Mouse (Mus musculus): ENCODE results near the gene Milr1. TPM values are rescaled to one million over a fixed set of nuclear protein-coding genes. Genes with fewer than 3 reads are reported as not detected.
"Not testable (repeated sequence)": the region's sequence is repeated elsewhere in the genome, so short reads cannot be mapped to it uniquely, and the experiment has no call there.

Gene Milr1
- polyA plus RNA-seq, 1 experiment from 2014 or later = 1.9 TPM

DNA sequence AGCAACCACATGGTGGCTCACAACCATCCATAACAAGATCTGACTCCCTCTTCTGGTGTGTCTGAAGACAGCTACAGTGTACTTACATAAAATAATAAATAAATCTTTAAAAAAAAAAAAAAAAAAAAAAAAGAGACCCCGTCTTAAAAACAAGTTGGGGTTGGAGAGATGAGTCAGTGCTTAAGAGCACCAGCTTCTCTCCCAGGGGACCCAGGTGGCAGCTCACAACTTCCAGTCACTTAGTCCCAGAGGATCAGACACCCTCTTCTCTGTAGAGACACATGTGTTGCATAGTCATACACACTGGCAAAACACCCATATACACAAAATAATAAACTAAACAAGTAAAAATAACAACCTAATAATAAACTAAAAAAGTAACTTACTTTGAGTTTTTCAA, 56.4 kb downstream of the Milr1 start:
- peaks cover 30% of the 10 kb centered on the region for H3K36me3 ChIP-seq (ENCODE audit: control insufficient read depth, insufficient read depth, low read length)
- not testable (repeated sequence) for H3K4me2 ChIP-seq (ENCODE audit: low read depth, low read length); H3K4me1 ChIP-seq (replicated peaks; ENCODE audit: control insufficient read depth, insufficient read depth, low read length); ATAC-seq (ENCODE audit: low read depth); H3K9ac ChIP-seq (ENCODE audit: low read length); H3K4me3 ChIP-seq (ENCODE audit: low read length); H3K9me3 ChIP-seq (ENCODE audit: control insufficient read depth, low read length); H3K27ac ChIP-seq (ENCODE audit: low read length); H3K27me3 ChIP-seq (ENCODE audit: control insufficient read depth, insufficient read depth, low read depth, low read length)
- 40% methylated on average over 1 of the region's 1 CpGs for WGBS

GRCm38 (mm10) chr11:106812410-106813136, 61.5 kb downstream of the Milr1 start:
- Histone ChIP-seq H3K4me3 (ENCODE audit: low read length) (no peak overlapping the region), H3K27ac (ENCODE audit: low read length) (no peak overlapping the region), H3K4me2 (ENCODE audit: low read depth, low read length) (no peak overlapping the region), H3K9ac (ENCODE audit: low read length) (no peak overlapping the region), H3K9me3 (ENCODE audit: control insufficient read depth, low read length) (no peaks in the 10 kb centered on the region), H3K36me3 (ENCODE audit: control insufficient read depth, insufficient read depth, low read length) (peaks cover 39% of the 10 kb centered on the region), H3K27me3 (ENCODE audit: control insufficient read depth, insufficient read depth, low read depth, low read length) (no peaks in the 10 kb centered on the region), H3K4me1 (replicated peaks; ENCODE audit: control insufficient read depth, insufficient read depth, low read length) (no peaks in the 10 kb centered on the region)
- WGBS = 86% methylated on average over 7 of the region's 7 CpGs
- ATAC-seq (ENCODE audit: low read depth) = no peak

- Histone ChIP-seq H3K4me2 (ENCODE audit: low read depth, low read length) (no peak overlapping the region), H3K27ac (ENCODE audit: low read length) (no peak overlapping the region), H3K4me1 (replicated peaks; ENCODE audit: control insufficient read depth, insufficient read depth, low read length) (0 out of 2 replicates have a peak, but pooled peaks cover 2% of the 10 kb centered on the region), H3K9ac (ENCODE audit: low read length) (no peak overlapping the region), H3K36me3 (ENCODE audit: control insufficient read depth, insufficient read depth, low read length) (peaks cover 44% of the 10 kb centered on the region), H3K9me3 (ENCODE audit: control insufficient read depth, low read length) (no peaks in the 10 kb centered on the region), H3K4me3 (ENCODE audit: low read length) (no peak overlapping the region), H3K27me3 (ENCODE audit: control insufficient read depth, insufficient read depth, low read depth, low read length) (no peaks in the 10 kb centered on the region)
- 66% methylated on average over 14 of the region's 14 CpGs for WGBS
- ATAC-seq (ENCODE audit: low read depth) = no peak
These were observed 63.7 kb downstream of the Milr1 start for GRCm38 (mm10) chr11:106814601-106815320.

GRCm38 (mm10) chr11:106815331-106815730, 64.3 kb downstream of the Milr1 start:
- peaks cover 45% of the 10 kb centered on the region for H3K36me3 ChIP-seq (ENCODE audit: control insufficient read depth, insufficient read depth, low read length)
- ATAC-seq (ENCODE audit: low read depth) = no peak
- H3K27ac ChIP-seq (ENCODE audit: low read length) = no peak overlapping the region

DNA sequence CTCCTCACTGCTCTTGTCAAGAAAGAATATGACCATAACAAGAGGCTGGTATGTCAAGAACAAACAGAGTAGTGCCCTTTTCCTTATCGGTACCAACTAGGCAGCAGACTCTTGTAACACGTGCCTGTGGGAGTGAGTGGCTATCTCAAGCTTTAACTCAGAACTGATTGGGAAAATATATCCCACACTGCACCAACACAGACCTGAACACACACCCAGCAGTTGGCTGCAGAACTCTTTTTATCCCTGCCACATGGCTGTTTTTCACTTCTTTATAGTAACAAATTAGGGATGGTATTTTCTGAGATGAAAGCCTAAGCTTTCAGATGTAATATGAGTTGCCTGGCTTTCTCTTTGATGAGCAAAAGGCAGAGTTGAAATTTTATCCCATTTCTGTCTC, 64.7 kb downstream of the Milr1 start:
- 60% methylated on average over 2 of the region's 2 CpGs for WGBS
- Histone ChIP-seq H3K36me3 (ENCODE audit: control insufficient read depth, insufficient read depth, low read length) (peaks cover 46% of the 10 kb centered on the region), H3K4me1 (replicated peaks; ENCODE audit: control insufficient read depth, insufficient read depth, low read length) (0 out of 2 replicates have a peak, but pooled peaks cover 2% of the 10 kb centered on the region), H3K4me2 (ENCODE audit: low read depth, low read length) (no peak overlapping the region), H3K9me3 (ENCODE audit: control insufficient read depth, low read length) (no peaks in the 10 kb centered on the region), H3K4me3 (ENCODE audit: low read length) (no peak overlapping the region), H3K9ac (ENCODE audit: low read length) (no peak overlapping the region), H3K27me3 (ENCODE audit: control insufficient read depth, insufficient read depth, low read depth, low read length) (no peaks in the 10 kb centered on the region), H3K27ac (ENCODE audit: low read length) (no peak overlapping the region)
- no peak for ATAC-seq (ENCODE audit: low read depth)

More at GRCm38 (mm10) chr11:106815331-106815730, 64.3 kb downstream of the Milr1 start:
- H3K9me3 ChIP-seq (ENCODE audit: control insufficient read depth, low read length) = no peaks in the 10 kb centered on the region
- H3K4me2 ChIP-seq (ENCODE audit: low read depth, low read length) = no peak overlapping the region
- H3K27me3 ChIP-seq (ENCODE audit: control insufficient read depth, insufficient read depth, low read depth, low read length) = no peaks in the 10 kb centered on the region
- H3K9ac ChIP-seq (ENCODE audit: low read length) = no peak overlapping the region
- 100% methylated on average over 2 of the region's 2 CpGs for WGBS
- 0 out of 2 replicates have a peak, but pooled peaks cover 2% of the 10 kb centered on the region for H3K4me1 ChIP-seq (replicated peaks; ENCODE audit: control insufficient read depth, insufficient read depth, low read length)
- H3K4me3 ChIP-seq (ENCODE audit: low read length) = no peak overlapping the region

DNA sequence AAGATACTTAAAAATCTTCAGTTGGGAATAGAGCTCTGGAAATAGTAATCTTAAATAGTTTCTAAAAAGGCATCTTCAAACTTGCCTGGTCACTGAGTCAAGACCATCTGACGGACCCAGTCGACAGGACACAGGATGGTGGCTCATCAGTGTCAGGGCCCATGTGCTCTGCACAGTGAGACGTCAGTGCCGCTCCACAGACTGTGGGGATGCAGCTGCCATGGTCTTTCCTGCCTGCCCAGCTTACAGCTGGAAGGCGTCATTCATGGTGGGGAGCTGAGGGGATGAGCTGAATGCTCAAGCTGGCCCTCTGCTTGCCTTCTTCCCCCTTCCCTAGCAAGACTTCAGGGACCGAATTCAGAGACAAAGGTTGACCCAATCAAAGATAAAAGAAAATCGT, 65.3 kb downstream of the Milr1 start:
- Histone ChIP-seq H3K36me3 (ENCODE audit: control insufficient read depth, insufficient read depth, low read length) (peaks cover 41% of the 10 kb centered on the region), H3K27me3 (ENCODE audit: control insufficient read depth, insufficient read depth, low read depth, low read length) (no peaks in the 10 kb centered on the region), H3K27ac (ENCODE audit: low read length) (no peak overlapping the region), H3K4me2 (ENCODE audit: low read depth, low read length) (no peak overlapping the region), H3K4me1 (replicated peaks; ENCODE audit: control insufficient read depth, insufficient read depth, low read length) (peaks cover 4% of the 10 kb centered on the region; the same call in 1 of the 2 replicates), H3K9ac (ENCODE audit: low read length) (no peak overlapping the region), H3K9me3 (ENCODE audit: control insufficient read depth, low read length) (no peaks in the 10 kb centered on the region), H3K4me3 (ENCODE audit: low read length) (no peak overlapping the region)
- WGBS = 58% methylated on average over 7 of the region's 7 CpGs
- peak; percentile 38; the same call in 1 of the 2 replicates for ATAC-seq (ENCODE audit: low read depth)

DNA sequence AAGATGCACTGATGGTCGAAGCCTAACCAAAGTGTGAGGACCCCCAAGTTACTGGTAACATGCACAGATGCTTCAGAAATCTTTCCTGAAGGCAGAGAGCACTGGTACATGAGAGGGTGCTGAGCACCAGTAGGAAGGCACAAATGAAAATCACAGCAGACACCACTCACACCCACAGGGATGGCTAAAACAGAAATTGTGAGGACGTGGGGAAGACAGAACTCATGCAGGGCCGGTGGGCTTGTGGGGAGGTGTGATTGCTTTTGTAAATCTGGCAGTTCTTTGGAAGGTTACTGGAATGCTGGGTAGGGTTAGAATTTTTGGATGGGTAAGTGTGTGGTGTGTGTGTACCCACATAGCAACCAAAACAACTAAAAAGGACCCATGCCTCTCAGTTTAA, 66.1 kb downstream of the Milr1 start:
- no peak overlapping the region for H3K27ac ChIP-seq (ENCODE audit: low read length)
- H3K4me2 ChIP-seq (ENCODE audit: low read depth, low read length) = no peak overlapping the region
- no peaks in the 10 kb centered on the region for H3K9me3 ChIP-seq (ENCODE audit: control insufficient read depth, low read length)
- peaks cover 41% of the 10 kb centered on the region for H3K36me3 ChIP-seq (ENCODE audit: control insufficient read depth, insufficient read depth, low read length)
- no peak for ATAC-seq (ENCODE audit: low read depth)
- H3K9ac ChIP-seq (ENCODE audit: low read length) = no peak overlapping the region
- H3K27me3 ChIP-seq (ENCODE audit: control insufficient read depth, insufficient read depth, low read depth, low read length) = no peaks in the 10 kb centered on the region
- no peak overlapping the region for H3K4me3 ChIP-seq (ENCODE audit: low read length)
- WGBS = 85% methylated on average over 3 of the region's 3 CpGs
- H3K4me1 ChIP-seq (replicated peaks; ENCODE audit: control insufficient read depth, insufficient read depth, low read length) = peaks cover 6% of the 10 kb centered on the region; the same call in 1 of the 2 replicates

- Histone ChIP-seq H3K4me1 (replicated peaks; ENCODE audit: control insufficient read depth, insufficient read depth, low read length) (peaks cover 6% of the 10 kb centered on the region; the same call in 1 of the 2 replicates), H3K27me3 (ENCODE audit: control insufficient read depth, insufficient read depth, low read depth, low read length) (no peaks in the 10 kb centered on the region), H3K36me3 (ENCODE audit: control insufficient read depth, insufficient read depth, low read length) (peaks cover 41% of the 10 kb centered on the region), H3K9ac (ENCODE audit: low read length) (no peak overlapping the region), H3K4me3 (ENCODE audit: low read length) (no peak overlapping the region), H3K4me2 (ENCODE audit: low read depth, low read length) (no peak overlapping the region), H3K27ac (ENCODE audit: low read length) (no peak overlapping the region), H3K9me3 (ENCODE audit: control insufficient read depth, low read length) (no peaks in the 10 kb centered on the region)
- no peak for ATAC-seq (ENCODE audit: low read depth)
- 74% methylated on average over 6 of the region's 6 CpGs for WGBS
These were observed 66.8 kb downstream of the Milr1 start for GRCm38 (mm10) chr11:106817808-106818207.

GRCm38 (mm10) chr11:106818341-106818740, 67.3 kb downstream of the Milr1 start:
- Histone ChIP-seq H3K4me3 (ENCODE audit: low read length) (no peak overlapping the region), H3K27ac (ENCODE audit: low read length) (no peak overlapping the region), H3K9me3 (ENCODE audit: control insufficient read depth, low read length) (no peaks in the 10 kb centered on the region), H3K36me3 (ENCODE audit: control insufficient read depth, insufficient read depth, low read length) (peaks cover 38% of the 10 kb centered on the region), H3K4me2 (ENCODE audit: low read depth, low read length) (no peak overlapping the region), H3K9ac (ENCODE audit: low read length) (no peak overlapping the region), H3K4me1 (replicated peaks; ENCODE audit: control insufficient read depth, insufficient read depth, low read length) (peaks cover 6% of the 10 kb centered on the region; the same call in 1 of the 2 replicates), H3K27me3 (ENCODE audit: control insufficient read depth, insufficient read depth, low read depth, low read length) (no peaks in the 10 kb centered on the region)
- 26% methylated on average over 9 of the region's 9 CpGs for WGBS
- no peak for ATAC-seq (ENCODE audit: low read depth)
